Comparison of ENCODE assay signal across 10 mouse cellular contexts in genomic region chr3:54587127-54587995, GRCm38 (mm10).
DNase-seq lines count a peak whose midpoint lies in the region; ATAC-seq lines count a peak whose summit lies in the region.
"Had no signal": no experiment of that assay in that cellular context is flagged by ENCODE, and none has a peak within 500 bp of the region (broad histone marks: within the 10 kb centered on the region; RNA-seq: fewer than 3 reads in every experiment).

No protein-coding gene starts in this region.

- ATAC-seq in hindbrain, embryonic 15.5 days (ENCODE audit: low FRiP score, low read depth) = no peak
- ATAC-seq in hindbrain, embryonic 12.5 days (ENCODE audit: low FRiP score) = no peak
- no peak for ATAC-seq in neural tube, embryonic 15.5 days (ENCODE audit: low FRiP score)

- H3K4me3 ChIP-seq in hindbrain, embryonic 15.5 days = no peak overlapping the region
- no peak overlapping the region for H3K4me3 ChIP-seq in hindbrain, embryonic 12.5 days
- H3K4me3 ChIP-seq in neural tube, embryonic 15.5 days (replicated peaks) = peak overlapping the region; percentile 17; the same call in 1 of the 2 replicates

- 0 out of 2 replicates have a peak overlapping the region, but pooled peaks have one; percentile 14 for H3K27ac ChIP-seq in hindbrain, embryonic 15.5 days (replicated peaks)
- H3K27ac ChIP-seq in hindbrain, embryonic 12.5 days = no peak overlapping the region
- peak overlapping the region; percentile 37; the same call in 1 of the 2 replicates for H3K27ac ChIP-seq in neural tube, embryonic 15.5 days (replicated peaks)

- H3K4me2 ChIP-seq in hindbrain, embryonic 15.5 days = 0 out of 2 replicates have a peak overlapping the region, but pooled peaks have one; percentile 28
- H3K4me2 ChIP-seq in hindbrain, embryonic 12.5 days (replicated peaks) = no peak overlapping the region
- H3K4me2 ChIP-seq in neural tube, embryonic 15.5 days = peak overlapping the region; percentile 38

- peak; percentile 40 for DNase-seq in adipocyte (ENCODE audit: low spot score)
- DNase-seq in frontal cortex, postnatal 36 days (ENCODE audit: low spot score in 2 of 2) = peak; percentile 26 to 48
- no peak for DNase-seq in heart, adult 9 months (ENCODE audit: low spot score in 2 of 2)
- DNase-seq in testis, postnatal 10 days (ENCODE audit: low spot score) = no peak
- no peak for DNase-seq in cerebellum, adult 9-11 months
- DNase-seq: cerebellum, postnatal 25 days; thymus, postnatal 36 days had no signal

- H3K4me1 ChIP-seq in hindbrain, embryonic 15.5 days (replicated peaks) = no peaks in the 10 kb centered on the region
- H3K4me1 ChIP-seq in hindbrain, embryonic 12.5 days = no peaks in the 10 kb centered on the region
- H3K4me1 ChIP-seq in neural tube, embryonic 15.5 days = no peaks in the 10 kb centered on the region

- no peaks in the 10 kb centered on the region for H3K36me3 ChIP-seq in hindbrain, embryonic 15.5 days
- no peaks in the 10 kb centered on the region for H3K36me3 ChIP-seq in hindbrain, embryonic 12.5 days
- no peaks in the 10 kb centered on the region for H3K36me3 ChIP-seq in neural tube, embryonic 15.5 days

- WGBS in hindbrain, embryonic 15.5 days = 70% methylated on average over 21 of the region's 21 CpGs
- 70% methylated on average over 21 of the region's 21 CpGs for whole genome bisulfite sequencing in hindbrain, embryonic 12.5 days
- 66% methylated on average over 21 of the region's 21 CpGs for WGBS in neural tube, embryonic 15.5 days

- H3K27me3 ChIP-seq in hindbrain, embryonic 15.5 days = no peaks in the 10 kb centered on the region
- H3K27me3 ChIP-seq in hindbrain, embryonic 12.5 days = no peaks in the 10 kb centered on the region
- no peaks in the 10 kb centered on the region for H3K27me3 ChIP-seq in neural tube, embryonic 15.5 days (replicated peaks)

- H3K9ac ChIP-seq in hindbrain, embryonic 15.5 days = no peak overlapping the region
- H3K9ac ChIP-seq in hindbrain, embryonic 12.5 days = no peak overlapping the region
- H3K9ac ChIP-seq in neural tube, embryonic 15.5 days (replicated peaks) = no peak overlapping the region

- H3K9me3 ChIP-seq in hindbrain, embryonic 15.5 days = no peaks in the 10 kb centered on the region
- no peaks in the 10 kb centered on the region for H3K9me3 ChIP-seq in hindbrain, embryonic 12.5 days (replicated peaks)
- H3K9me3 ChIP-seq in neural tube, embryonic 15.5 days (replicated peaks) = no peaks in the 10 kb centered on the region

Comparison
In these comparisons a context has a peak if more than half of its experiments do, and no peak if none do; other contexts are left out.
1. DNase-seq: peak in adipocyte (single experiment) and frontal cortex, postnatal 36 days (2 of 2); none in heart, adult 9 months (0 of 2), testis, postnatal 10 days (single experiment) and cerebellum, adult 9-11 months (single experiment).